Mouse (Mus musculus) ES-E14 (cell line): ENCODE data around the gene Mep1a. TPM values are rescaled to one million over a fixed set of nuclear protein-coding genes. Genes with fewer than 3 reads are reported as not detected.

Source experiments
- DNase-seq: peaks from one replicate; pipeline ENCODE4 v3.0.0-alpha.2; 2013; ENCODE audit warnings: low read depth, low spot score
- H3K27ac ChIP-seq: 2 replicates; pipeline ENCODE4 v1.5.1; 2012; ENCODE audit warnings: low read depth, mild to moderate bottlenecking, low read length, moderate library complexity, mixed read lengths; ENCODE audit not compliant: poor library complexity, insufficient read depth, severe bottlenecking
- H3K36me3 ChIP-seq: 2 replicates; pipeline ENCODE4 v1.6.1; 2012; ENCODE audit warnings: mild to moderate bottlenecking, low read length, moderate library complexity, mixed read lengths; ENCODE audit not compliant: control insufficient read depth, poor library complexity, insufficient read depth, severe bottlenecking
- H3K4me1 ChIP-seq, 2 experiments: fragments of 150-350 bp in 1 of 2; sonication (generic) in 1 of 2; 2 replicates each; pipeline ENCODE4 v1.6.1; 2012; ENCODE audit warnings: low read length in 2 of 2, mild to moderate bottlenecking in 1 of 2, mixed read lengths in 1 of 2; ENCODE audit not compliant: control insufficient read depth in 2 of 2, insufficient read depth in 2 of 2, poor library complexity in 1 of 2
- H3K4me3 ChIP-seq, 2 experiments: fragments of 150-350 bp in 1 of 2; sonication (generic) in 1 of 2; 2 replicates each; pipeline ENCODE4 v1.5.1; 2012; ENCODE audit warnings: low read length in 2 of 2, low read depth in 1 of 2, mild to moderate bottlenecking in 1 of 2, mixed read lengths in 1 of 2; ENCODE audit not compliant: insufficient read depth in 1 of 2, poor library complexity in 1 of 2, severe bottlenecking in 1 of 2
- H3K9ac ChIP-seq: 2 replicates; pipeline ENCODE4 v1.6.1; 2012; ENCODE audit warnings: low read depth, mild to moderate bottlenecking, low read length, mixed read lengths; ENCODE audit not compliant: poor library complexity, insufficient read depth, severe bottlenecking
- H3K9me3 ChIP-seq: fragments of 150-350 bp; sonication (generic); 2 replicates; pipeline ENCODE4 v1.6.1; 2012; ENCODE audit warnings: low read depth, mild to moderate bottlenecking, low read length; ENCODE audit not compliant: control insufficient read depth, insufficient read depth
- CHD2 ChIP-seq: IDR thresholded peaks from 2 replicates; pipeline ENCODE4 v1.6.1; 2014; ENCODE audit warnings: mild to moderate bottlenecking, low read depth, low read length, inconsistent platforms
- HCFC1 ChIP-seq: IDR thresholded peaks from 2 replicates; pipeline ENCODE4 v1.6.1; 2012; ENCODE audit warnings: low read length, inconsistent platforms, borderline replicate concordance; ENCODE audit not compliant: insufficient read depth
- MAFK ChIP-seq: IDR thresholded peaks from 2 replicates; pipeline ENCODE4 v1.6.1; 2014; ENCODE audit warnings: mild to moderate bottlenecking, low read depth, low read length, inconsistent platforms; ENCODE audit not compliant: insufficient read depth
- ZC3H11A ChIP-seq: IDR thresholded peaks from 2 replicates; pipeline ENCODE4 v1.6.1; 2012; ENCODE audit warnings: low read depth, mild to moderate bottlenecking, inconsistent platforms, low read length, borderline replicate concordance
- ZNF384 ChIP-seq: IDR thresholded peaks from 2 replicates; pipeline ENCODE4 v1.6.1; 2012; ENCODE audit warnings: low read depth, low read length, inconsistent platforms
- in situ Hi-C, 2 experiments: fragments of 600-800 bp; cut with MboI; formaldehyde crosslinking; loops; one replicate each; pipeline ENCODE4 v1.15.1; 2025; ENCODE audit warnings: low sequenced_read_pairs in 2 of 2, inconsistent platforms in 1 of 2; ENCODE audit not compliant: unreplicated experiment in 2 of 2
- total RNA-seq: library from RNA; depleted of rRNA; stranded (reverse); fragments of 300-350 nt; gene quantifications from 2 replicates; pipeline ENCODE4 v1.2.3, GENCODE M21; 2012

Gene Mep1a
- total RNA-seq, 1 experiment, result not detected

DNA sequence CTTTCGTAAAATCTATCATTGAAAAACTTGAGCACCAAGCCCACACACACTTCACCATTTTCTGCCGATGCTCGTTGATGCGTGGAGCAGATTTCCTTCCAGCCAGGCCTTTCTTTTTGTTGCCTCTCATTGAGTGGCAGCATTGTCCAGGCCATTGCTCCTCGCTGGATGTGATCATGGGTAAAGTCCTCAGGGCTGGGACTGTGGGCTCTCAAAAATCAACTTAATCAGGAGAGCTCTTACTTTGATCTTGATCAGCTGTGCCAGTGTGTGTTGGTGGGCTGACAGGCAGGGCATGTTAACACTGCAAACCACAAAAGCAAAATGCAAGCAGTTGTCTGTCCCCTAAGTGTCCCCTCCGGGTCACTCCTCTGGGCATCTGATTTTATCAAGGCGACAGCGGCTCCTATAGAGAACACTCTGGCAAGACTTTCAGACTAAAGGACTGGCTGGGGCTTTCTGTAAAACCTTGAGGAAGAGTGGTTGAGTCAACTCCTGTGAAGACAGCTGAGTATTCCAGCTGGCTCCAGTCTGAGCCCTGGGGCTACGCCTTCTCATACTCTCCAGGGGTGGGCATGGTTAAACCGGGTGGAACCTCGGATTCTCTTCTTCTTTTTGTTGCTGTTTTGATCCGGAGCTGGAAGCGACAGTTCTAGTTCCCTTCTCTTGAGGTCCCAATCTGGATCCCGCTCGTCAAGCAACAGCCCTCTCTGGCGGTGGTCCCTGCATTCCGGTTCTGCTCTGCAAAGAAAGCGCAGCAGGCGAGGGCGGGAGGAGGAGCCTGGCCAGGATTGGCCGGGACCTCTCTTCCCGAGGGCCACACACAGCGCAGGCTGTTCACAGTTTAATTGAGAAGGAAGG is 32.0 kb upstream of the Mep1a start:
- no peak for TF ChIP-seq HCFC1
- no peak for TF ChIP-seq CHD2
- no peak for TF ChIP-seq ZNF384
- no peak for TF ChIP-seq ZC3H11A
- no peak for TF ChIP-seq MAFK
- in situ Hi-C loops, result no loop called here
- Histone ChIP-seq H3K9me3 (no peaks in the 10 kb centered on the region), H3K9ac (no peak overlapping the region), H3K4me3 (peak overlapping the region in 1 of 2 experiments; percentile 60; a peak in 2 of 4 replicates), H3K36me3 (no peaks in the 10 kb centered on the region), H3K27ac (no peak overlapping the region), H3K4me1 (no peaks in the 10 kb centered on the region; a peak in 1 of 4 replicates)
- peak; percentile 69 for DNase-seq

DNA sequence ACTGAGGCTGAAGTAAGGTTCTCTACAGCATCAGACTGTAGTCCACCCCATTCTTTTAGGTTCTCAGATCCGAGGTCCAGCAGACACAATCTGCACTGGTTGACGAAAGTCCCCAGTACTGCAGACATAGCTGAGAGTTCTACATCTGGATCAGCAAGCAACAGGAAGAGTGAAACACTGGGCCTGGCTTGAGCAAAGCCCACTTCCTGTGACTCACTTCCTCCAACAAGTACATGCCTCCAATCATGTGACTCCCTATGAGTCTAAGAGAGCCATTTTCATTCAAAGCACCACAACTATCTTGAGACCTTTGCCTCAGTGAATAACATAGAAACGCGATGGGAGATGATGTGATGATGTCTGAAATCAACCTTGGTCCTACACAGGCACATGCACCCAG is 28.6 kb upstream of the Mep1a start:
- Histone ChIP-seq H3K9ac (no peak overlapping the region), H3K9me3 (no peaks in the 10 kb centered on the region), H3K36me3 (no peaks in the 10 kb centered on the region), H3K4me3 (no peak overlapping the region), H3K4me1 (no peaks in the 10 kb centered on the region; a peak in 1 of 4 replicates), H3K27ac (no peak overlapping the region)
- in situ Hi-C loops, result no loop called here
- no peak for DNase-seq
- TF ChIP-seq ZNF384 (no peak), HCFC1 (no peak), MAFK (no peak), CHD2 (no peak), ZC3H11A (no peak)

DNA sequence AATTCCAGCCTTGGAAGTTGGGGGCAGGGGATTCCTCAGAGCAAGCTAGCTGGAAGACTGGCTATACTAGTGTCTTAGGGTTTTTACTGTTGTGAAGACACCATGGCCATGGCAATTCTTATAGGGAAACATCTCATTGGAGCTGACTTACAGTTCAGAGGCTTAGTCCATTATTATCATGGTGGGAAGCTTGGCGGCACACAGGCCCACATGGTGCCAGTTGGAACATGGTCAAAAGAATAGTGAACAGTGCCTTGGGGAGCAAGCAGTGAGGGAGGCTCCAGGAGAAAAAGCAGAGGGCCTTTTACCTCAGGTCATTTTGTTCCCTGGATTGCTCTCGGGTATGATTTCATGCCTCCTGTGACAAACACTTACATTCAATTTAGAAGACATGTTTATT is 27.9 kb upstream of the Mep1a start:
- Histone ChIP-seq H3K9ac (no peak overlapping the region), H3K4me3 (no peak overlapping the region), H3K27ac (no peak overlapping the region), H3K4me1 (no peaks in the 10 kb centered on the region), H3K9me3 (no peaks in the 10 kb centered on the region), H3K36me3 (no peaks in the 10 kb centered on the region)
- no peak for TF ChIP-seq ZNF384
- TF ChIP-seq HCFC1, result no peak
- TF ChIP-seq MAFK, result no peak
- TF ChIP-seq ZC3H11A, result no peak
- TF ChIP-seq CHD2, result no peak
- in situ Hi-C loops, result no loop called here
- no peak for DNase-seq

DNA sequence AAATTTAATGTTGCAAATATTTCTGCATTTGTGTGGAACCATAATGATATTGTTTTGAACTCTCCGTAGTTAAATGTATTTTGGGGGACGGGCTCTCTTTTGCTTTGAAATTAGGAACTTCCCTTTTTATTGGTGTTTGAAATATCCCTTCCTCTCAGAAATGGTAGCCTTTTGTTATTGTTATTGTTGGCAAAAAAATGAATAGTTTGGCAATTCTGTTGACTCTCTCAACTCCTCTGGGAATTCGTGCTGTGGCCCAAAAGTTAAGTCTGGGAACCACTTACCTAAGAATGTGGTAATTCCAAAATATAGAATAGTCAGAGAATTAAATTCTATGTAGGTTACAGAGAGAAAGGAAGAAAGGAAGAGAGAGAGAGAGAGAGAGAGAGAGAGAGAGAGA is 17.6 kb upstream of the Mep1a start:
- Histone ChIP-seq H3K27ac (no peak overlapping the region), H3K9me3 (no peaks in the 10 kb centered on the region), H3K9ac (no peak overlapping the region), H3K4me3 (no peak overlapping the region), H3K4me1 (no peaks in the 10 kb centered on the region), H3K36me3 (no peaks in the 10 kb centered on the region)
- no peak for DNase-seq
- no peak for TF ChIP-seq ZC3H11A
- TF ChIP-seq MAFK, result no peak
- no peak for TF ChIP-seq CHD2
- TF ChIP-seq ZNF384, result no peak
- no peak for TF ChIP-seq HCFC1
- in situ Hi-C loops, result no loop called here
